Mouse (Mus musculus): ENCODE data around the gene Rbfox2.
A peak's percentile ranks its signal among the peaks of the same experiment; 100 is the strongest.

Rbfox2 gene

DNA sequence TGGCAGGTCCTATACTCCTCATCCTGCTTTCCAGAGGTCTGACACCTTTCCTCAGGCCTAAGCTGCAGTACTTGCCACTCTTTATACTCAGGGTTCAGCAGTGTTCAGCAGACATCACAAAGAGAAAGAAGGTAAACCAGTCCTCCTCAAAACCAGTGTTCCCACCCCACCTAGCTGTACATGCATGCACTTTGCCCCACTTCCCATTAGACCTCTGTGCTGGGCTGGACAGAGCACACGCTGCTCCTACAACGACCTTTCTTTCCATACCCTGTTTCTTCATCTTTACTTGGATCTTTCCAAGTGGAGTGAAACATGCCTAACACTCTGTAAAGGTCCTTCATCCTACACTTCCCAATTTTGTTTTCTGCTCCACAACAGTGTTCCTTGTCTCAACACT is 110.8 kb downstream of the Rbfox2 start:
- no peak for DNase-seq (ENCODE audit: low read depth, low spot score)

DNA sequence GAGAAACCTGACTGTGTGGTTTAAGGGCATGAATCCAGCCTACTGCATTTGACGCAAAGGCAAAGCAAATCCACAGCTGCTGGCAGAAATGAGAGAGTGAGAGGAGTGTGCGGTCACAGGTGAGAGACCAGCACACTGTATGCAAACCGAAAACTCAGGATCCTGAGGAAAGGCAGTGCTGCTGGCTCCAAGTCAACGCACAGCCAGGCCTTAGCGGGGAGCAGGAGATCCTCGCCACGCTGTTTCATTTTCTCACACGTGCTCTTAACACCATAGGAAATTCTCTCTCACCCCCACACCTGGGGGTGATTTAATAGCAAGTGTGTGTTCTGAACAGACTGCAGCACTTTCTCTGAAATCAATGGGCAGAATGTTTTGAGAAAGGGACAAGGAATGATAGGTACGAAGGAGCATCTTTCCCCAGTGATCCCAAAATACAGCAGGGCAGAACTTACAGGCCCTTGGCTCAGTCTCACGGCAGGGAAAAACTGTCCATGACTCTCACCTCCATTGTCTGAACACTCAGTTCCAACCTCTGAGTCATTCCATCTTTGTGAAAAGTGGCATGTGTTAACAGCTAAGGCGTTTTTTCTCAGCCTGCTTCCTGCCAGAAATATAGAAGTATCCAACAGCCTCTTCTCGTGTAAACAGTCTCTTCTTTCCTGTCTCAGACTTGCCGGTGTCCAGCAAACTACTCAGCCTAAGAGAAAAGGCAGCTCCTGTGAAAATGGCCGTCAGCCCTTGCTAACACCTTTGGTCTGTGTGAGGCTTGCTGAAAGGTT is 114.5 kb downstream of the Rbfox2 start:
- DNase-seq (ENCODE audit: low read depth, low spot score), result no peak

DNA sequence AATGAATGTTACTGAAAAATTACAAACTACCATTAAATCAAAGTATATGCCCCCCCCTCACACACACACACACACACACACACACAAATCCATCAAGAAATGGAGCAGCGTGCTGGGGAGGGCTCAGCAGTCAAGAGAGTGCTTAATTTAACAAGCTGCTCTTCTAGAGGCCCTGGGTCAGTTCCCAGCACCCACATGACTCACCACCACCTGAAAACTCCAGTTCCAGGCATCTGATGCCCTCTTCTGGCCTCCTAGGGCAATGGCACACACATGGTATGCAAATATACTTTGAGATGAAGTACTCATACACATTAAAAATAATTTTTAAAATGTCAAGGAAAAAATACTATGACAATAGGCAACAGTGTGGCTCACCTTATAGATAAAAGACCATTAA is 120.7 kb downstream of the Rbfox2 start:
- no peak for DNase-seq (ENCODE audit: low read depth, low spot score)

DNA sequence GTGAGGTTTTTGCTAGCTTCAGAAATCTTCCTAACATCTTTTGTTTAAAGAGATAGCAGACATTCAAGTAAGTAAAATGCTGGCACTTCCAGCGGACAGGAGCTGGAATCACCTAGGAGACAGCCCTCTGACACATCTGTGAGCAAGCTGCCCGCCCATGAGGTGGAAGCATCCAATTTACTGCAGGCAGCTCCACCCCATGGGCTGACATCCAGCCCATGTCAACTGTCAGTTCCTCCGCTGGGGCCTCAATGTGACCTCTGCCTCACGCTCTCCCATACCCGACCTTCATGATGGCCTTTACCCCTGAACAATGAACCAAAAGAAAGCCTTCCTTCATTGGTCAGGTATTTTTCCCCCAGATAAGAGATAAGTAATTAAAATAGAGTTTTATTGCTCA is 121.2 kb downstream of the Rbfox2 start:
- DNase-seq (ENCODE audit: low read depth, low spot score), result no peak

DNA sequence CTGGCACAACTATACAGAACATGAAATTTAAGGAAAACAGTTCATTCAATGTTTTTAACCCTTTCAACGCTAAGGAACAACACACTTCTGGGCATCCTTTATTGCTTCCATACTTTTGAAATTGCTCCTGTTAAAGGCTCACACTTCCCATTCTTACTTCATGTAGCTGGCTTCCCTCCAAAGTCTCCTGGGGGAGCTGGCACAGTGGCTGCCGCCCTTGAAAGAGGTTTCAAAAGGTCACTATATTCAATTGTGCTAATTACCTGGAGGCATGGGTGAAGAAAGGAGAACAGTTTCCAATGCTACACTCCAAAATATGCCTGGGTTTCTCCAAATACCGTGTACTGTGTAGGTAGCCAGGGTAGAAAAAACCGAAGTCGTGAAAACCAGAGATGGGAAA is 124.0 kb downstream of the Rbfox2 start:
- DNase-seq (ENCODE audit: low read depth, low spot score), result no peak

DNA sequence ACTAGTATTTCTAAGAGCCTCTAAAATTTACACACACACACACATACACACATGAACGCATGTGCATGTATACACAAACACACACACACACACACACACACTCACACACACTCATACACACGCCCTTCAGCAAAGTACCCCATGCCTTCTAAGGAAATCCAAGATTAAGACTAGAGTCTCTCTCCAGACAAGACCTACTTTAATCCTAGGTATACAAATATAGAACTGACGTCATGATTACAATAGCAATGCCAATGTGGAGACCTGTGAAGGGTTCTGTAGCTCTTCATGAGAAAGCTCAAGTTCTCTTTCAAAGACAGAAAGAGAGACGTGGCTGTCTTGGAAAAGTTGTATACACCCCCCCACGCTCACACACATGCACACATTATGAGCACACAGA is 132.8 kb downstream of the Rbfox2 start:
- DNase-seq (ENCODE audit: low read depth, low spot score), result no peak

DNA sequence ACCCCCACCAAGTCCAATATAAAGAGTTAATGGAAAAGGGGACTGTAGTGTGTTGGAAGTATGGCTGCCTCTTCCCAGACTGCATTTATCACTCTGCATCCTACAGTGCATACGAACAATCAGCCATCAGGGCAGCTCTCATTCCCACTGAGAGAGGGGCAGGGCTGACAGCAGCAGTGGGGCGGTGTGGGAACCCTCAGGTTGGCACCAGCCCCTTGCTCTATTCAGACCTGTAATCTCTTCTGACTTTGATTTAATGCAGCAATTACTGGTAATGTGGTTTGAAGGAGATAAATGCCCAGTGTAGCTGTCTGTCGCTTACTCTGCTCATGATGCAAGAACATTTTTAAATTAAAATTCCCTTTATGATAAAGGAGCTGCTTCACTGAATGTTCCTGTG is 134.4 kb downstream of the Rbfox2 start:
- no peak for DNase-seq (ENCODE audit: low read depth, low spot score)

DNA sequence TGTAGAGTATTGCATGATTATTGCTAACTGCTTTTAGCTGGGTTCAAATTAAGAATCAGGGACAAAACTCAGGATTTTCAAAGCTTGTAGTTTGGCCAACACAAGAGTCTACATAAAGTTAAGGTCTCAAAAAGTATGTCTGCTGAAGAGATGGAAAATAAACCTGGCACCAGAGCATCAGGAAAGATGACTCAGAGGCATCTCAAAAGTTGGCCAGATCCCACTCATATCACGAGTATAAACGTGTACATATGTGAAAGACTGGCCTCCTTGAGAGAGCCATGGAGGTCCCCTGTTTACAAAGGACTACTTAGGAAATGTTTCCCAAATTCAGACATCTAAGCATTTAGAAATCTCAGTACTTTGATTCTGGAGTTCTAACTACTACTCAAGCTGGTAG is 138.0 kb downstream of the Rbfox2 start:
- no peak for DNase-seq (ENCODE audit: low read depth, low spot score)

DNA sequence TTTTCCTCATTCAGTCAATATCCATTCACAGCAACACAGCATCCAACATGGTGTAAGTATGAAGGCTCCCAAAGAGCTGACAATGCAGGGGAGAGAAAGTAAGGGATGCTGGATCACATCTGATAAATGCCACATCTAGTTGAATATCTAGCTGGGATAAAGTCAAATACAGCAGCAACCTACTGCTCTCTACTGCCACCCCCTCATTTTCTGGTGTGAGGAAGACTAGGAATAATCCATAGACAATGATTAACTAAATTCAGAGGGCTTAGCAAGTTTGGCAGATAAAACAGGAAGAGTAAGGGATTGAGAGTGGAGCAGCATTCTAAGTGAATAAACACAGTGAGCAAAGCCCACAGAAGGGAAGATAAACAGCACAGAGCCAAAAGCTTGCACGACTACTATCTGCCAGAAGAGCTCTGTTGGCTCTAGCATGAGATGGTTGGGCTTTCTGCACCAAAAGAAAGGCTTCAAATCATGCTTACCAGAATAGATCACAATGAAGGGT is 140.5 kb downstream of the Rbfox2 start:
- no peak for DNase-seq (ENCODE audit: low read depth, low spot score)

DNA sequence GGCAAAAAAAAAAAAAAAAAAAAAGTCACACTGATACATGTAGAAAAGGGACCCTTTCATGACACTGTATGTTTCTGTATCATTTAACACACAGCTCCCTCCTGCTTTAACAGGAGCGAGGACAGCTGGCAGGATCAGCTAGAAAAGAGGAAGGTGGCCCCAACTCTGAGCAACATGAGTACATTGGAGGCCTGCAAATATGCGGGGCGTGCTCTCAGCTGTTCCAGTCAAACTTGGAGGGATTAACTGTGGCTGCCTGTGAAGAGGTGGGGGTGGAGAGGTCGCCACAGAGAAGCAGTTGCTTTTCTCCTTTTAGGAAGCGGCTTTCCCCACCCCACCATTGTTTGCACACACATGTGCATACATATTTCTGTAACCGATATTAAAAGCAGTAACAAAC is 143.5 kb downstream of the Rbfox2 start:
- no peak for DNase-seq (ENCODE audit: low read depth, low spot score)

DNA sequence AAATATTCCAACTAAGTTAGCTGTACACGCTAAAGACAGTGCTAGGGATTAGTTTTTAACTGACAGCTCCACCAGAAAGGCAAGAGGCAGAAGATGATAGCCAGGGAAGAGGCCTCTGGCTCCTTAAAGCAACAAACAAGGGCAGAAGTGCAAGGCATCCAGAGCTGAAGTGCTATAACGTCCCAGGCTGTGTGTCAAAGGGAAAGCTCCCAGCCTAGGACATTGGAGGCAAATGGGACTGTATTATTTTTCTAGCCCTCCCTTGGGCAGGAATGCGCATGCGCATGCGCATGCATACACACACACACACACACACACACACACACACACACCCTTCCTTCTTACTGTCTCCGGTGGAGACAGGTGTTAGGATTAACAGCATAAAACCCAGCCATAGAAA is 143.9 kb downstream of the Rbfox2 start:
- DNase-seq (ENCODE audit: low read depth, low spot score), result no peak

DNA sequence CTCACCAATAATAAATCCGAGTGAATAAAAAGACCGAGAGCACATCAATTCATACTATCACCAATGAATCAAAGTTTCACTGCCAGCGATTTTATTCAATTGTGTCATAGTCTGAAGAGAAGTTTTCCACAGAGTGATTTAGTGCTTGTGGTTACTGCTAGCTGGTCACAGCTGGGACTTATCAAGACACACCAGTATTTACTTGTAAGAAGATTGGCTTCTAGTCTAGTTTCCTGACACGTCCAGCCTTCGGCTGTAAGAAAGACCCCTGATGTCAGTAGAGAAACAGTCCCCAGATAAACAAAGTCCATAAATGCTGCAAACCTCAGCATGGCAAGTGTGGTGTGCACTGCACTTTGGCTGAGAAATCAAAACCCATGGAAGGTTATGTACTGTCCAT is 145.4 kb downstream of the Rbfox2 start:
- no peak for DNase-seq (ENCODE audit: low read depth, low spot score)

DNA sequence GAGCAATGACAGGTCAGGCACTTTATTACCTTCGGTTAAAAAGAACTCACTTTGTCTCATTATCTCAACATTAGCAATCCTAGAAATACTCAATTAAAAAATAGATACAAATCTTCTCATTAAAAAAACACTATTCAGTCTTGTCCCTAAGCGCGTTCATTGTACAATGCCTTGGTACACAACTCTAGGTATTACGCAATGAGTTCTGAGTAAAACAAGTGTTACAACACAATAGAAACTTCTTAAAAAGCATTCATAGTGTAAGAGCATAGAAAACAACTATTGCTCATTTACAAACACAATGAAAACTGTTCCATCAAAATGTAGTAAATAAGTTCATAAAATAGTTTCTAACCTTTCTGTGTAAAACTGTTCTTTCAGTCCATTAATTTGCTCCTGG is 146.0 kb downstream of the Rbfox2 start:
- no peak for DNase-seq (ENCODE audit: low read depth, low spot score)

DNA sequence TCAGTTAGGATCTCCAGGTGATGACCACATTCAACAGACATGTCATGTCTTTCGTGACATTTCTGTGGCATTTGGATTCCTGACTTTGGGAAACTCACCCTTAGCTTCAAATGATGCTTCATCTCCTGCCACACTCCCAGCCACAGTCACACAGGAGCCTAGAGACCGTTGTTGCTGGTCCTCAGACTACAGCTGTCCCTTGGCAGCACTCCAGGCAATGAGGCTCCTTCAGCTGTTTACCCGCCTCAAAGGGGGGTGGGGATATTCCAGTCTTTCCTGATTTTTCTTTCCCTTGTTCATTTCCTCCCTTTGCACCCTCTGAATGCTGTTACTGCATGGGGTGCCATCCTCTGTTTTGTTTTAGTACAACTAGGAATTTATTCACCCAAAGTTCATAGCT is 150.3 kb downstream of the Rbfox2 start:
- DNase-seq (ENCODE audit: low read depth, low spot score), result no peak

DNA sequence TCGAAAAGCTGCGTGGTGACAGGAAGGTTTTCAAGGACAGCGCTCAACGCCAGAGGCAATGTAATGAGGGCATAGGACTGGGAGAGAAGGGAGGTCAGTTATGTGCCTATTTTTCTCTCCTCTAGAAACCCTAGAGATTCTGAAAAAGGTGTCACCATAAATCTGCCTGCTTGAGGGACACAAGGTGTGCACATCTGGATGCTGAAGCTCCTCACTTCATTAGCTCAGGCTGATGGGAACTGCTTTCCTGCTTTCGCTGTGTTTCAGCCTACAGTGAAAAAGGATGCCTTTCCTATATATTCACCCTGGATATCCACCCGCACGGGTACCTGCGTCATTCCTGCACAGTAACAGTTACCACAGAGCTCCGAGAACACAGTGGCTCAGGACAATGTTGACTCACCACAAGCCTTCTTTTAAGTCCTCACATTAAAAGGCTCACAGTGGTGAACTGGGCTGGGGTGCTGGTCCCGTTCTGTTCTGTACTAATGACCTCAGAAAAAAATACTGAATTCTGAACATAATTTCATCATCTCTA is 152.5 kb downstream of the Rbfox2 start:
- DNase-seq (ENCODE audit: low read depth, low spot score), result no peak

DNA sequence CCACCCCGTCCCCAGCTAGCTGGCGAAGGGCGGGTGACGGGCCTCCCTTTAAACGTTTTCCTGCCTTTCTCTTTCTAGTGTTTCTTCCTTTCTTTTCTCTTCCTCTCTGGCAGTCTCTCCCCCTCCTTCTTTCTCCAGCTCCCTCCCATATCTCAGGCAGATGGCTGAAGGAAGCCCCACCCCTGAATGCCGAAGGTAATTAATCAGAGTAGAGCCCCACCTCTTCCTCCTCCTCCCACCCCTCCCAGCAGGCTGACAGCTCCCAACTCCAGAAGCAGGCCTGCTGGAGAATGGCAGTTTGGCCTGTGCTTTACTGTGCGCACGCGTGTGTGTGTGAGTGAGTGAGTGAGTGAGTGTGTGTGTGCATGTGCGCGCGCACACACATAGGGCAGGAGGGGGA is 153.2 kb downstream of the Rbfox2 start:
- peak; percentile 53 for DNase-seq (ENCODE audit: low read depth, low spot score)

DNA sequence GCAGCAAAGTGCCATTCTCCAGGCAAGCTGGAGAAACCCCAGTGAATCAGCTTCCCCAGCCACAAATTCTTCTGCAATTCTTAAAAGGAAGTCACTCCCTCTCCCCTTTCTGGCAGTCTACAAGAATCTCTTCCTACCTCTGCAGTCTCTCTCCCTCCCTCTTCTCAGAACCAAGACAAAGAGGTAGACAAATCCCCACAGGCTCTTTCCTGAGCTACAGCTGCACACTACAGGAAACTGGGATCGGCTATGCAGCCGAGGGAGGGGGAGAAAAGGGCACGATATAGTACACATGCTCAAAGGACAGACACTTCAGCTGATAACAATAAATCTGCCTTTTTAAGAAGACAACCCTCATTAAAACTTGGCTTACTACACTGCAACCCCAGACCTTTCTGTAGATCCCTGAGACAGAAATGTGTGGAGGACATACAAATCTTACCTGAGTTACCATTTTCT is 153.7 kb downstream of the Rbfox2 start:
- no peak for DNase-seq (ENCODE audit: low read depth, low spot score)

DNA sequence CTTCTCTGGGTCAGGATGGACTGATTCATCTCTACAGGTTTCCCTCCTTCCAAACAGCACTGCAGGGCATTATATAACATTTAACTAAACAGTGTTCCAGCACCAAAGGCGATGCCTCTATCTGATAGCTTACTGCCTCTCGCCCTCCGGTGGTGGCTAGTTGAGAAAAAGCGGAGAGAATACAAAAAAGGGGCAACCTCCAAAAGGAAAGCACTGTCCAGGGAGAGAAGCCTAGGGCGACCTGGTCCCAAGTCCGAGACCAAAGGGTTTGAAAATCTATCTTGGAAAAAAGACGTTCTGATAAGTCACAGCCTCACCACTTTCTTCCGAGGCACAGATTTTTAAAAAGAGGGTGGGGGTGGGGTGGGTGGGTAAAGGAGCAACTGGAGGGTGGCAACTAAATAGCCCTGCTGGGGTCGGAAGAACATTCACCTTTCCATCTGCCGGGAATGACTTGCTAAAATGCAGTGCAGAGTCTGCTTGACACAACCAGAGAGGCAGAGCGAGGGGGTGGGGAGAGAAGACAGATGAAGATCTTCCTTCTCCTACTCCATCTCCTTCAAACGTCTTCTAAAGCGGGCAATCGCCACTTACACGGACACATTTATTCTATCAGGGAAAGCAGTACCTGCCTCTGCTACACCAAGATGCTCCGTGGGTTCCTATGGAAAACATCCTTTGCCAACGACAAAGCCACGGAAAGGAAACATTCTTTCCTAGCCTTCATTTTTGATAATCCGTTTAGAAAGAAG is 154.3 kb downstream of the Rbfox2 start:
- DNase-seq (ENCODE audit: low read depth, low spot score), result no peak

DNA sequence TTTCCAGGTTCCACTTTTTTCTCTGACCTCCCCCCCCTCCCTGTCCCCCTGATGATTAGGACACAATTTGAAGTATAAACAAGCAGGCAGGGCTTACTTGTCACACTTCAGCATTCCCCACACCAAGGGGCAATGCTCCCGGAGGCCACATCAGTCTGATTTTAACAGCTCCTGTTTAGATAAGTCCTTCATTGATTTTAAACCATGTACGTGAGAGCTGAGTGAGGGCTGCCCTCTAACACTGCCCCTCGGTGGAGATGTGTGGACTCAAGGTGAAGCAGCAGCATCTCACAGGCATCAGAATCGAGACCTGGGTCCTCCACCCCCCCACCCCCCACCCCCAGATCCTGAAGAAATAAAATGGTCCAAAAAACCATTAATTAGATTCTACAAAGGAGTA is 155.0 kb downstream of the Rbfox2 start:
- DNase-seq (ENCODE audit: low read depth, low spot score), result no peak

DNA sequence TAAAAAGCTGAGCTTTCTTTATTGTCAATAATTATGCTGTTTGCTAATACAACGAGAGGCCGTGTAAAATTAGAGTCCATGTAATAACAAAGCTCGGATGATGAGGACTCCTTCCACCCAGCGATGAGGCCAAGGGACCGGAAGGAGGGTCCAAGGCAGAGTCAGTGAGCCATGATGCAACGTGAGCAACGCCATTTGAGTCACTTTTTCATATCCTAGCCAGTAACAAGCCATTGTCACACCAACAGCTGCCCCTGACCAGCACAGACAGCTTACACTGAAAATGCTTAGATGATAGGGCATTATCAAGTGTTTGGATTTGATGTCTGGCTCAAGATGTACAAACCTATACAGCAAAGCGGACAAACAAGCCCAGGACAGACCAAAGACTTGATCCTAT is 155.6 kb downstream of the Rbfox2 start:
- no peak for DNase-seq (ENCODE audit: low read depth, low spot score)

DNA sequence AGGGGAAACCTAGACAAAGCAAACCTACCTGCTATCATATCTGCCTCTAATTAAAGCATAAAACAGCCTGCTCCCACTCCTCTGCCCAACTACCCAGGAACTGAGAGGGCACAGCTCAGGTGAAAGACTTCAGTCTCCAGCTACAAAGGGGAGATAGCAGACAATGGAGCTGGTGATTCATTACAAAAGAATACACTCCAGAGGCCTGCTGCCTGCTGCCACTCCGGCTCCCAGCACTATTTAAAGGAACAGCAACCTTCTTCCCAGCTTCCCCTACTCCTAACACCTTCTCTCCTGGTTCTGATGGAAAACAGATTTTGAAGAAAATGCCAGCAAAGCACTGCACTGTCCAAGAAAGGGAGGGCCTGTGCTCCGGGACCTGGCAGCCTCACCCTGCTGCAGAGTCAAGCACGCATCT is 156.4 kb downstream of the Rbfox2 start:
- no peak for DNase-seq (ENCODE audit: low read depth, low spot score)

DNA sequence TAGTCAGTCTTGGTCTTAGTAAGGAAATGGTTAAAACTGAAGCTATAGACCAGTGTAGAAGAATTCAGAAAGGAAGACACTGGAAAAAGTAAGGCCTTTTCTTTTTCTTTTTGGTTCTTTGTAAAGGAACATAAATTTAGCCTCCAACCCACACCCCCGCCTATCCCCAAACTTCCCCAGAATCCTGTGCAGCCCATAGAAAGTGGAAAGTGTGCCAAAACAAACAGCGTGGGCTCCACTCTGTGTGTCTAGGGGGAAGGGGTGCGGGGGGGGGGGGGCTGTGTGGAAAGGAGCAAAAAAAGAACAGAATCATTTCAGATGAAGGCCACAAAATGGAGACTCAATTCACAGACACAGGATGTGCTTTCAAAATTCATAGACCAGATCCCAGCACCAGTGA is 156.8 kb downstream of the Rbfox2 start:
- DNase-seq (ENCODE audit: low read depth, low spot score), result no peak

DNA sequence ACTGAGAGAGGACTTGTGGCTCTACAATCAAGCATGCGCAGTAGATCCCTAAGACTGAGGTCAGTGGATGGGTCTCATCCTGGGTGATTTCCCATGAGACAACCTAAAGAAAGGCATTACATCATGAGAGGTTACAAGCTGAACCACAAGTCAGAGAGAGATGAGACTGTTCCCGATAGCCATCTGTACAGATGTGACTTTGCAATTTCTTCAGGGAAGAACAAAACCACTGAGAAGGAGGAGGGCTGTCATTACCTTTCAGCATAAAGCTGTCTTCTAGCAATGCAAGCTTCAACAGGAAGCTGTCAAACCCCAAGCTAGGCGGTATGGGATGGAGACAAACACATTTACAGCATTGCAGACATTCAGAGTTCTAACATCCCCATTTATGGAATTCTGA is 157.3 kb downstream of the Rbfox2 start:
- DNase-seq (ENCODE audit: low read depth, low spot score), result no peak

Data from WW6 (cell line).